Mouse (Mus musculus): Measurements from ENCODE around the gene Csf1.
A peak's percentile ranks its signal among the peaks of the same experiment; 100 is the strongest.

The Csf1 gene

GRCm38 (mm10) chr3:107709156-107709555 is 51.1 kb downstream of the Csf1 start:
- no peak for DNase-seq (ENCODE audit: extremely low read depth, insufficient read length, low spot score)

DNA sequence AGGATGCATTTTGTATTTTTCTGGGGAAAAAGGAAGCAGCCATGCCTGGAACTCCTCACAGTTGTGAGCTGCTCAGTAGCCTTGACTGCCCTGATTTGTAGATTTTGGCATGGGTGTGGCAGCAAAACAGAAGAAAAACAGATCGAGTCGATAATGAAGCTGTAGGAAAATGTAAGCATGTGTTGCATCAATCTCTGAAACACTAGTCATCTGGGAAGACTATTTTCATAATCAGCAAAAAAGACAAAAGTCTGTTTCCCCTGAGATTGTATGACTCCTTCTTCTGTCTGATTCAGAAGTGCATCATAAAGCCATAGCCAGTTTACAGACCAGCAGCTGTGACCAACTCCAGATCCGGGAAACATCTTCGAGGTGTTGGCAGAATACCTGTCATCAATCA is 53.0 kb downstream of the Csf1 start:
- peak; percentile 68 for DNase-seq (ENCODE audit: extremely low read depth, insufficient read length, low spot score)

- DNase-seq (ENCODE audit: extremely low read depth, insufficient read length, low spot score), result peak; percentile 75
These were observed 54.1 kb downstream of the Csf1 start for GRCm38 (mm10) chr3:107706164-107706563.

DNA sequence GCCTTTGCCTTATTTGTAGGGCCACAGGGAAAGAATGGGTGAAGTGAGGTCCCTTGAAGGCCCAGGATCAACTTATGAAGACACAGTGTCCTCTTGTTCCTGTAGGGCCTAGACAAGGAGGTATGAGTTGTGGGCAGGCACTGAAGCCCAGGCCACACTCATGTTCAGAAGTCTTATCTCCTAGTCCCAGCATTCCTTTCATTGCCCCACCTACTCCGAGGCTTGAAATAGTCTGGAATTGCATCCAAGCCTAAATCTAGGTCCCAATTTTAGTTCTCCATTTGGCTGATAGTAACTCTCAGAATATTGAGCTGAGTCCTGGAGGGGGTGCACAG is 55.9 kb downstream of the Csf1 start:
- no peak for DNase-seq (ENCODE audit: extremely low read depth, insufficient read length, low spot score)

GRCm38 (mm10) chr3:107703675-107704370 is 56.4 kb downstream of the Csf1 start:
- no peak for DNase-seq (ENCODE audit: extremely low read depth, insufficient read length, low spot score)

DNA sequence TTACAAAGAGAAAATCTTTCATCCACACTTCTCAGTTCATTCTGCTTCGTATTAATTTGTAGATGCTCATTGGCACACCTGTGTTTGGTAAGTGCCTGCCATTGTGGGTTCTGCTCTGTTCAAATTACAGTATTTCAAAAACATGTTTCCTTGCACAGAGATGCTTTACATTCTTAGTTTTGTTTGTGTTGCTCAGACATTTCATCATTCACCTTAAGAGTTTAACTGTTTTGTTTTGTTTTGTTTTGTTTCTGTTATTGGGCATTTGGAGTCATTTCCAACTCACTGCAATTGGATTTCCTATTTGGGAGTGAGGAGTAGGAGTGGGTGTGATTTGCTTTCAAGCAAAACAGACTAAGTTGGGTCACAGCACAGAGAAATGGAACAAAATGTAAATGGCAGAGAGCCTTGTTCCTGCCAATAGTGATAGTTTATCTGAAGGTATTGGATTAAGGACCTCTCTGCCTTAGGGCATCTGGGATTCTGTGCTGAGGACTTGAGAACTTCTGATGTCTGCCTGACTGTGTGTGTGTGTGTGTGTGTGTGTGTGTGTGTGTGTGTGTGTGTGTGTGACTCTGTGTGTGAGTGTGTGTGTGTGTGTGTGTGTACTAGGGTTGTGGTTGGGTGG is 58.4 kb downstream of the Csf1 start:
- no peak for DNase-seq (ENCODE audit: extremely low read depth, insufficient read length, low spot score)

- no peak for DNase-seq (ENCODE audit: extremely low read depth, insufficient read length, low spot score)
These were observed 59.6 kb downstream of the Csf1 start for GRCm38 (mm10) chr3:107700625-107701024.

- DNase-seq (ENCODE audit: extremely low read depth, insufficient read length, low spot score), result no peak
These were observed 63.4 kb downstream of the Csf1 start for GRCm38 (mm10) chr3:107696910-107697309.

DNA sequence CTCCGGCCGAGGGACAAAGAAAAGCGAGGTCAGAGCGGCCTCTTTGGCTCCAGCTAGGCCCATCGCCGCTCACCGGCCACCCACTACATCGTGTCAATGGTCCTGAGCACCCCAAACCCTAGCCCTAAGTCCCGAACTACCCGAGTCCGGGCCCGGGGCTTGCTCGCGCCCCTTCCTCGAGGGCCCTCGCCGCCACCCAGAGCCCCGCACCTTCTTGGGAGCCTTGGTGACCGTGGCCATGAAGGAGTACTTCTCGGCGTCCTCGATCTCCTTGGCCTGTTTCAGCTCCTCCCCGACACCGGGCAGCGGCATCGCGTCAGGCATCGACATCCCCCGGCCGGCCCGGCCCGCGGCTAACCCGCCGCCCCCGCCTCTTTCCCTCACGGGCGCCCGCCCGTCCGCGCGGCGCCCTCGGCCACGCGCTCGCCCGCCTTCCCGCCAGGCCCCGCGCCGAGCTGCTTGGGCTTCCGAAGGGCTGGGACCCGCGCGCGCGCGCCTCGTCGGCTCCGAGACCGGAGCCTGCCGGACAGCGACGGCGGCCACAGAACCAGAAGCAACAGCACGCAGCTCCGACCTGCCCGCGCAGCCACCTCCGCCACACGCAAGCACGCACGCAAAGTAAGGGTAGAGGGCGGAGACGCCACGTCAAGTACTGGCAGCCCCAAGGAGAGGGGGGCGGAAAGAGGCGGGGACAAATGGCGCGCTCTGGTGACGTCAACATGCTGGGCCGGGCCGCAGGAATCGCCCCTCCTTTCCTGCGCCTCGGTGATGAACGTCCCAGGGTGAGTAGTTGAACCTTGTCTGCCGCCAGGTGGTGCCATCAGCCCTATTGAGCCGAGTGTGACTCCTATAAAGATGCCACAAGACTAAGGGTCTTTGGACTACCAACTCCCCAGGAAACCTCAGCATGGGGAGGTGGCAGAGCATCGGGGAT is 64.1 kb downstream of the Csf1 start, which contains the start of gene Ahcyl1:
Ahcyl1 (minus strand) TSS at position 613 of the 934 bp plus-strand sequence.
- peak; percentile 99 for DNase-seq (ENCODE audit: extremely low read depth, insufficient read length, low spot score)

DNA sequence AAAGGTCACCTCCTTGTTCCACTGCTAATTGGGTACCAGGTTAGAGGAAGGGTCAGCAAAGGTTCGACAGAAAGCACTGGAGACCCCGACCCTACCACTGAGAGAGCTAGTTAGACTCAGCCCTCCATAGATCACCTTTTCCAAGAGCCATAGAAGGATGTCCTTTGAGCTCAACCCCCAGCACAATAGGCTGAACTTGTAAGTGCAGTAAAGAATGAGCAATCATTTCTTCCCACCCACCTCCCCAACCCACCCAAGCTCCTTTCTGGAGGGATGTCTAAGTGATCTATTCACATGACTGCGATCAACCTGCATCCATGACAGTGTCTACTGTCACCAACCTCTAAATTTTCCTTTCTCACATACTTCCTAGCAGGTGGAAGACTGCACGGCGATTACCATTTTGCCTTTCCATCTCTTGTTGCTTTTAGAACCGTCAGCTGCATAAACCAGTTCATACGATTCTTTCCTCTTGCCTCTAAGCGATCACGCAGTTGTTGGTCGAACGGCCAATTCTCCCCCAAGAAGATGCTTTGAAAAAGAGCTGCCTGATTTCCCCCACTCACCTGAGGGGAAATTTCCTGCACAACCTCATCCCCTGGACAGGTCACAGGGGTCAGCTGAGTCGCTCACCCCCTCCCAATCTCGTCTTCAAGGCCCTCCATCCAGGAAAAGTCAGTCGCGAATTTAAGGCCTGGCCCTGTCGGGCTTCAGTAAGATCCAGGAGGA is 64.9 kb downstream of the Csf1 start:
- no peak for DNase-seq (ENCODE audit: extremely low read depth, insufficient read length, low spot score)

GRCm38 (mm10) chr3:107694256-107694900 is 65.9 kb downstream of the Csf1 start:
- DNase-seq (ENCODE audit: extremely low read depth, insufficient read length, low spot score), result no peak
